Mouse (Mus musculus) retina, postnatal 7 days (tissue): ENCODE measurements at regions not wholly inside any gene's neighbourhood (a gene's known extent, or its start where the extent isn't known, plus 50 kb on each side); places are given as distances from the start of the nearest gene placed in this dataset.

Source experiments
- DNase-seq: peaks from one replicate; pipeline ENCODE4 v3.0.0-alpha.2; 2012; ENCODE audit warnings: low read depth, low spot score

DNA sequence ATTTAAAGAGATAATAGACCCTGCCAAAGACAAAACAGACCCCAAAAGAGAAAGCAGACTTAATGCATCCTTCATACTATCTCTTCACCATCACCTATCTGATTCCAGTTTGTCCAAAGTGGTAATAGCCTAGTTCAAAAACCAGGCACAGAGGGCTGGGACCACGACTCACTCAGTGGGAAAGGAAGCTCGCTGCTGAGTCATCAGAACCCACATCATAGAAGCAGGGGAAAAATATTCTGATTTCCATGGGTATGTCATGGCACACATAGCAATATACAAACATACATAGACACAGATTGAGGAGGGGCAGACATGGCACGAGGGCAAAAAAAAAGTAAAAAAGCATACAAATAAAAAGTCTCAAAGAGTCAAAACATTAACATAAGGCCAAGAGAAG is 53.7 kb upstream of the Ralgps2 start:
- no peak for DNase-seq

DNA sequence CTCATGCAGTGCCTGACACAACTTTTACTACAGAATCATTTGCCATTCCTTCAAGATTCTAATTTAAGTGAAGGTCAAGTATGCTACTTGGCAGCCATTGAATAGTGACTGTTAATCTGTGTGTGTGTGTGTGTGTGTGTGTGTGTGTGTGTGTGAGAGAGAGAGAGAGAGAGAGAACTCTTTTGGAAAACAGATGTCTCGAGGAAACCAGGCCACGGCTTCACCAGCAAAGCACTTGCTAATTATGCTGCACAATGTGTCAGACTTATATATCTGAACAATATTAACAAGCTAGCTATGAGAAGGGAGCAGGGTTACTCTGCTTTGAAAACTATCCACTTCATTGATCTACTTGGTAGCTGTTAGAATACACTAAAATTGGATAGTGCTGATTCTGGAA is 53.1 kb upstream of the Ralgps2 start:
- DNase-seq: no peak

DNA sequence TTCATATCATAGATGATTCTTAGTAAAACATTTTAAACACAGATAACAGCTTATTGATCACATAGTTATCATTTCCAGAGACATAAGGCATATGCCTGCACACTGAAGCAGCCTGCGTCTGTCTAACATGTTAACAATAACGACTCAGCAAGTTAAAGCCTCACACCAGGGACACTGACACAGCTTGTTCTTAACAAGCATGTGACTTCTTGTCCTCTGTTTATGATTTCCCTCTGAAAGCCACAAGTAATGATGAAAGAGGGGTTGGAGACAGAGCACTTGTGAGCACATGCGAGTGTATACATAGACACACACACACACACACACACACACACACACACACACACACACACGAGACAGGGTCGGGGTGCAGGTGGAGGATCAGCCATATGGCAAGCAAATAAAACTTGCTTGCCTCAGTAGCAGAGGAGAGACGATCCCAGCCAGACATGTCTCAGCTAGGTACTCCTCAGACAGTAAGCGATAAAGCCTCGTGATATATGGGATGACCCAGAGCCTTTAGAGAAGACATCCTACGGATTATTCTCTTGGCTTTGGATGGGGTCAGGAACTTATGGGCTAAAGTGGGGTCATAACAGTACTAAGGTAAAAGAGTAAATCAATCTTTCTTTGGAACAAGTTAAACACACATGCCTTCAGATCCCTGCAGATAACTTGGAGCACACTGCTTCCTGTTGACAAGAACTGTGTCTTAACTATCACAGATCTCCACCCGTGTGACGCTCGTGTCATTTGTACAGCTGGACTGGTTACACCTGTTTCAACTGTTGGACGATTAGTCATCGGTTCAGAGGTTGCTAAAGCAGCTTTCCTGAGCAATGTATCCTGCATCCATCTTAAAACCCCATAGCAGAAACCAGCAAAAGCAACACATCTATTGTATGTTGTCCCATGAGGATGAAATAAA is 51.4 kb upstream of the Ralgps2 start:
- DNase-seq: no peak

- DNase-seq: no peak
Observed at GRCm38 (mm10) chr1:156990112-156990511, 50.7 kb upstream of the Ralgps2 start.

DNA sequence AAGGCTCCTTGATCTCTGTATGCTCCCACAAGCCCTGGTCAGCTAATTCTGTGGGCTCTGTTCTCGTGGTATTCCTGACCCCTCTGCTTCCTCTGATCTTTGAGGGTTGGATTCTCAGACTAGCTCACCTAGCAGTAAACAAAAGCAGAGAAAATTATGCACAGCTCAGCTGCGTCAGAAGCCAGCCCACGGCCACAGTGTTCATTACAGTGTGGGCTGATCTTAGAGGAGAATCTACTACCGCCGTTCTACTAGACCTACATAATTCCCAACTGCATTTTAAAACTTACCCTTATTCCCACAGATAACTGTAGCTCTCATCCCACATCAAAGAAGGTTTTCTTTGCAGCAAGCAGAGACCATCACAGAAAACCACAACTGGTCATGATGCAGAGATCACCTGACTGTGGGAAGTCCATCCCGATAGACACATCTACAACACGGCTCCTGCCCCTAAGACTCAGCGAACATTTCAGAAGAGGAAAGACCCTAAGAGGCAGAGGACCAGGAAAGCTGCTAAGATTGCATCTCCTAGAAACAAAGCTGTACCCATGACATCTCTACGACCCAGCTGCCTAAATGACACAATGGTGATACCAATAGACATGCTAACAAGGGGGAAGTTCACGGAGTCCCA is 49.8 kb upstream of the Ralgps2 start:
- no peak for DNase-seq
